Mouse (Mus musculus): ENCODE data around the gene Foxi3. TPM values are rescaled to one million over a fixed set of nuclear protein-coding genes. Genes with fewer than 3 reads are reported as not detected.

Gene Foxi3
- polyA plus RNA-seq (2017; shearing (Covaris generic)), result not detected

DNA sequence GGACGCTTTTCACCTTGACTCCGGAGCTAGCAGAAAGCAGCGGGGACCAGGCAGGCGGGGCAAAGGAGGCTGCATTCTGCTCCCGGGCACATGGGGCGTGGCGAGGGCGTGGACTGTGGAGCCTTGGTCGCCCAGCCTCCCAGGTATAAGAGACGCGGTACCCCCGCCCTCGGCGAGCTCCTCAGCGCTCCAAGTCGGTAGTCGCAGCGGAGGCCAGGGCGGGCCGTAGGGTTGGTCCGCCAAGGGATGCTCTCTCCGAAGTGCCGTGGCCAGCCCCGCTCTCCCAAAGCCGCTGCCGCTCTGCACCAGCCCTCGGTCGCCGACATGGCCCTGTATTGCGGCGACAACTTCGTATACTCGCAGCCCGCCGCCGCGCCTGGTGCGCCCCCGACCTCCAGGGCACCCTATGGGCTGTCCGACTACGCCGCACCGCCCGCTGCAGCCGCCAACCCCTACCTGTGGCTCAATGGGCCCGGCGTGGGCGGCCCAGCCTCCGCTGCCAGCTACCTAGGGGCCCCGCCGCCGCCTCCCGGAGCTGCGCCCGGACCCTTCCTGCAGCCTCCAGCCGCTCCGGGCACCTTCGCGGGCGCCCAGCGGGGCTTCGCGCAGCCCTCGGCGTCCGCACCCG is at the start of gene Foxi3:
Gene Foxi3, plus strand, starts transcription at position 247 of the 628 bp plus-strand sequence.
- no peak for ATAC-seq

DNA sequence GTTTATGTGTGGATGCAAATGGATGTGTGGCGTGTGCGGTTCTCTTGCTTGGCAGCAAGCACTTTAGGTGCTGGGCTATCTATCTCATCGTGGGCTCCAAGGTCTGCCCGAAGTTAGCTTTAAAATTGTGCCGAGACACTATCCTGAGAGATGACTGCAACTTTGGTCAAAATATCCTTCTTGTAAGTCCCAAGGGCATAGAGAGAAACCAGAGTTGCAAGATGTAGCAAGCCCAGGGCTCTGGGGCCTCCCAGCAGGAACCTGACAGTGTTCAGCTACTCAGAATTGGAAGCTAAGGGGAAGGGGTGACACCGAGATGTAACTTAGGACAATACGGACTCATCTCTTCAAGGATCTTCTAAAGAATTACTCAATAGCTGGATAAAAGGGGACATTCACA is 46.8 kb upstream of the Foxi3 start:
- ATAC-seq, result no peak

DNA sequence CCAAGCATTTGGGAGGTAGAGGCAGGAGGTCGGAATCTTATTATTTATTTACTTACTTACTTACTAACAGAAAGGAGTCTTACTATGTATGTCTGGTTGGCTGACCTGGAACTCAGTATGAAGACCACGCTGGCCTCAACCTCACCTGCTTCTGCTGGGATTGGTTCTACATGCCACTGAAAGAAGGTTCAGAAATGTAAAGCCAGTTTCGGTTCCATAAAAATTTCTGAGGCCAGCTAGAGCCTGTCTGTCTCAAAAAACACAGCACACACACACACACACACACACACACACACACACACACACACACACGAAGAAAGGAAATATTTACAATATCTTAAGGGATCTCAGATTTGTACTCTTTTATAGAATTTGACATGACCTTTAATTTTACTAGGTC is 46.0 kb upstream of the Foxi3 start:
- no peak for ATAC-seq

DNA sequence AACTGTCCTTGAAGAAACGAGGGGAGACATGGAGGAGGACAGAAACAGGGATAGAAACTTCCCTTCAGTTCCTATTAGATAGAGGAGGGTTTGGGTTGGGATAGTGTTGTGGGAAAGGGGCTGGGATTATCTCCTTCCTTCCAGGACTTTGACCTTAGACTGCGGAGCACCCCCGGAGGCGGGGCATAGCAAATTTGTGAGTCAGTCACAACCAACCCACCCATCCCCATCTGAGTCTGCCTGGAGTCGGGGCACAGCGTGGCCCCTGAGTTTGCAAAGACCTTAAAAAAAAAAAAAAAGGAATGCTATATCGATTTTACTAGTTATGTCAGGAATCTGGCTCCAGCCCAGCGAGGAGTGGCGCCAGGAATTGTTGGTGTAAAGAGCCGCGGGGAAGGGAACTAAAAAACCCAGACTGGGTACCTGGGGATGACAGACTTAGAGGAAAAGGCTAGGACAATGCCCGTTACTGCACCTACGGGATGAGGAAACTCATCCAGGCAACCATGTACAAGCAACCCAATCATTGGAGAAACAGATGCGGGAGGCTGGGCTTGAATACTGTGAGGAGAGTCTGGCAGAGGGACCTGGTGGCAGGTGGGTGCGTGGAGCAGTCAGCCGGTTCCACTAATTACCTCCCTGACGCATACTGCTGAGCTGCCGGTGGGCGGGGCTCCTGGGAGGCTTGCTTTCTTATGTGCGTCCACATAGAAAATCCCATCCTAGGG is 44.5 kb upstream of the Foxi3 start:
- ATAC-seq, result no peak

DNA sequence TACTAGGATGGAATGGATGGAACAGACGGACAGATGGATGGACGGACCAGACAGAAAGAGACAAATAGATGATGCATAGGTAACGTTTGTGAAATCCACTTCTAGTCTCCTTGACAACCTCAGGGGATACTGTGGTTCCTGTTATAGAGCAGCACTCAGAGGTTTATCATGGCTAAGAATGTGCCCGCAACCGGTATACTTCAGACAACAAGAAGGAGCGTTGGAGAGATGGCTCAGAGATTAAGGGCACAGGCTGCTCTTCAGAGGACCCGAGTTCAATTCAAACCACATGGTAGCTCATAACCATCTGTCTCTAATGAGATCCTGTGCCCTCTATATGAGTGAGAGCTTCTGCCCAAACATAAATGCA is 44.0 kb upstream of the Foxi3 start:
- ATAC-seq, result no peak

DNA sequence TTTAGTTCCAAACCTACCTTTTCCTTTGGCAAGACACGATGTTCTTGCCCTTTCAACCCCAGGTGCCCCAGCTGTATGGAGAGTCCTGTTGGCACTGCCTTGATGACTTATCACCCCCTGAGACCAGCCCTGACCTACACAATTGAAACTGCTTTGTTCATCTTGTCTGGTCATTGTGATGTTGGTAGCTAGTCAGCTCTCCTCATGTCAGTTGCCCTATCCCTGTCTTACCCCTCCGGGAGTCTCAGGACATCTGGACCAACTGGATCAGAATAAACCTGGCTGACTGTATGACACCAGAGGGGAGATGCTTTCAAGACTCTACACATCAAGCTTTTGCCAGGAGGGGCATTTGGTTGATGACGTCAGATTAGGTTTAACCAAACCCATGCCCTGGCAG is 37.5 kb upstream of the Foxi3 start, which contains the start of gene Tex37:
Gene Tex37, minus strand, starts transcription at position 101 of the 400 bp plus-strand sequence.
- ATAC-seq, result no peak

DNA sequence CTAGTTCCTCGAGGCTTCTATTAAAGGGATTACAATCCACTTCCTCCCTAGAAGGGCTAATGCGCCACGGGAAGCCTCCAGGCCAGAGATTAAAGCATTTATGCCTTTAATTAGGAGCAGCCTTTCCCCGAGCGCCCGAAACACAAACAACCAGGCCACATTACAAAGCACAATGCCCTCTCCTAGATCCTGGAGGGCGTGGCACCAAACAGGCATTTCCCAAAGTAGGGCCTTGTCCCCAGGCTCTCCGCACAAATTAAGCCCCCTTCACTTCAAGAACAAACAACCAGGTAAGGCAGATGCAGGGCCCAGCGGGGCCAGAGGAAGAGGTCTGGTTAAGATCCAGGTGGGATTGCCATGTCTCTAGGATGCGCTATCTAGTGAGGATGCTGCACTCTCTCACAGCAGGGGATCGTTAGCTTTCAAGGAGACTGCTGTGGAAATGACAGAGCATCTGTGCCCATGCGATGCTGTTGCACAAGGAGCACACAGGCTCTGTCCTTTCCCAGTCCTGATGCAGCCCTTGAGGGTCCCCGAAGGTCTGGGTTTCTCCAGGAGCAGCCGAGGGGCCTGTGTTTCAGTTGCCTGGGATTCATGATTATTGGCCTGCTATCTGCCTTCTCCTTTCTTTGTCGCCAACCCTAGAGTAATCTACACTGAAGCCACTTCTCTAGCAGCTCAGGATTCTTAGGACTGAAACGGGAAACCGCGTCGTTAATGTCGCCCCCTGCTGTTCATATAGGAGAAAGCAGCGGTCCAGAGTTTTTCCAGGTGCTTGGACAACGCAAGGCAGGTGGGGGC is 34.9 kb upstream of the Foxi3 start:
- ATAC-seq, result no peak

DNA sequence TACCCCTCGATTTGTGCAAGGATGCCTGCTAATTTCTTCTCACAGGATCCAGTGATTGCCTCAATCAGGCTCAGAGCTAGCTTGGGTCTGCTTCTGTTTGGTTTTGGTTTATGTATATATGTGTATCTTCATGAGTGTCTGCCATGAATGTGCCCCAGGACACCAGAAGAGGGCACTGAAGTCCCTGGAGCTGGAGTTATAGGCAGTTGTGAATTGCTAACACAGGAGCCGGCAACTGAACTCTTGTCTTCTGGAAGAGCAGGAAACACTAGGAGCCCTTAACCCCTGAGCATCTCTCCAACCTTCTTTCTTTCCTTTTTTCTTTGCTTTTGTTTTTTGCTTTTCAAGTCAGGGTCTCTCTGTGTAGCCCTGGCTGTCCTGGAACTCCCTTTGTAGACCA is 24.5 kb upstream of the Foxi3 start:
- no peak for ATAC-seq

DNA sequence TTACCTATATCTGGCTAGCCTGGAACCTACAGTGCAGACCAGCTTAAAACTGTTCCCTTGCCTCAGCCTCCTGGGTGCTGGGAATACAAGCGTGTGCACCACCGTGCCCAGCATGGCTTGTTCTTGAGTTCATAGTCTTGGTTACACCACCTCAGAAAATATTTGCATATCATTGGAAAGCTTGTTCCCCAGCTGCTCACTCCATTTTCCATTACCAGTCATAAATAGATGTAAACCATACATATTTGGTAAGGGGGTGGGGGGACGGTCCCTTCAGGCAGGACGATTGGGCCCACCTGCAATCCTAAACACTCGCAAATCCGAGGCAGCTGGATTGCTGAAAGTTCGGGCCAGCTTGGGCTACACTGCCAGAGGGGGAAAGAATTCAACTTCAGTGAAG is 3.1 kb upstream of the Foxi3 start:
- no peak for ATAC-seq

DNA sequence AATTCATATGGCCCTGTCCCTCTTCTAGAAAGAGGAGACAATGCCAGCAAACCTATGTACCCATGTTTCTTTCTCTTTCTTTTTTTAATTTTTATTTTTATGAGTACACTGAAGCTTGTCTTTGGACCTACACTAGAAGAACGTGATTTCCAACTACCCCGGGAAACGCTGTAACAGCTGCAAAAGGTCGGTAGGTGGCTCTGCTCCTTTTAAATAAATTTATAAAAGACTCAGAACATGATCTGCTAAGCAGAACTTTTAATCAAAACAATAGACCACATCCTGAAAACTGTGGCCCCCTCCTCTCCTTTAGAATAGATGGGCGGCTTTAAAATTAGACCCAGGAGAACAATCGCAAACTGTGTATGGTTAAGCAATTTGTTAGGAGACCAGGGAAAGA is 2.3 kb upstream of the Foxi3 start:
- ATAC-seq, result no peak

DNA sequence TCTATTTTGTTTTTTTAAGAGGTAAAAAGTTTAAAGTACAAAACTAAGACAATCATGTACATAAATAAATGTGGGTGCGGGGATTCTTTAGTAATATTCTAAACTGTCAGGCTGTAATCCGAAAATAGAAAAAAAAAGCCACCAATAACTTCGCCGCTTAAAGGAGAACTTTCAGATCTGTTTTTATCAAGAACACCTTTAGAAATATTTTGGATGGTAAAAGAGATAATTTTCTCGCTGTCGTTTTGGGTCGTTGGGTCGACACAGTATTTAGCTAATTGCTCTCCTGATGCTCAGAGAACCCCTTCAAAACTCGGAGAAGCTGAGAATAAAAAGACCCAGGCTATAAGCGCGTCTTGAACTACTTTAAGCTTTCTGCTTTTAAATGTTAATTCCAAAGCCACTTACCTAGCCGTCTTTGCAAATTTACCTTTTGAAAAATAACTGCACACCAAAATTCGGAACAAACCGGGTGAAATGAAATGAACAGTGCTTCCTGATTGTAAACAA is 985 bp upstream of the Foxi3 start:
- no peak for ATAC-seq

DNA sequence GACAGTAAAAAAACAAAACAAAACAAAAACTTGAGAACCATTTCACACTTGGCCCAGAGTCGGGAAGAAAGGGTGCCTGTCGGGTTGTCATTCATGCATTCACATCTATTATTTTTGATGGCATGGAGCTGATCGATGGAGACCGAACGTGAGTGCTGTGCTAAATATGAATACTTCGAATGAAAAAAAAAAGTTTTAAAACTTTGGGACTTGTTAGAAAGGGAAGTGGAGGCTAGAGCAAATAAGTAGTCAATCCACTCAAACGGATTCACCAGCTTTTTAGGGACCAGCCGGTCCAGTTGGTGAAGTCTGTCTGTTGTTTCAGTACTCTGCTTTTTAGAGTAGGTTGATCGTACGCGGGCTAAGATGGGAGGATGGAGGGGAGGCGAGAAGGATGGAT is 490 bp upstream of the Foxi3 start:
- ATAC-seq, result no peak

DNA sequence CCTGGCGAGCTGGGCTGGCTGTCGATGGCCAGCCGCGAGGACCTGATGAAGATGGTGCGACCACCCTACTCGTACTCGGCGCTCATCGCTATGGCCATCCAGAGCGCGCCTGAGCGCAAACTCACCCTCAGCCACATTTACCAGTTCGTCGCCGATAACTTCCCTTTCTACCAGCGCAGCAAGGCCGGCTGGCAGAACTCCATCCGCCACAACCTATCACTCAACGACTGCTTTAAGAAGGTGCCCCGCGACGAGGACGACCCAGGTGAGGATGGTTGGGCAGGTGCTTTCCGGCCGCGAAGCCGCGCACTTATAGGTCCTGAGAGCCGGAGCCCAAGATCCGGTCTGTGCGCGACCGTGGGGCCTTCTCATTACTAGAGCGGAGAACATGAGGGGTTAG is 605 bp downstream of the Foxi3 start:
- no peak for ATAC-seq

DNA sequence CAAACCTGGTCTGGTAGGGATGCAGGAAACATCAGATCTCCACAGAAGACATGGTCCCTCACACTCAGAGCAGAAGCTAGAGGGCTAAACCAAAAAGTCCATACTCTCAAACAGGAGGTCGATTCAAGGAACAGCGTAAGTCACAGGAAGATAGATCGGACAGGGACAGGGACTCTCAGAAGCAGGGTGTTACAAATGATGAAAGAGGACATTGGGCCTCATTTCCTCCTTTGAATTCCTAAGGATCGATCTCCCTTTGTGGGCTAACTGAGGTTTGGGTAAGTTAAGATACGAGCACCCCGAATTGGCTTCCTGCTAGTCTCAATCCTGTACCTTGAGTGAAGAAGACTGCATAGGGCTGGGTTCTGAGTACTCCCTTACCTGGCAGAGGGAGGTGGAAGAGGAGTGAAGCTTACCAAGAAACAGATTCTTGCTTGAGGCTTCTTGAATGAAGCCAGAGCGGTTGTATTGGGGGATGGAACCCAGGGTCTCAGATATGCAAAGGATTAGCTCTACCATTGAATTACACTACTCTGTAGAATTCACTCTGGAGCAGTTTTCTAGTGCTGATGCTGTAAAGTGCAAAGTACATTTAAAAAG is 1.1 kb downstream of the Foxi3 start:
- no peak for ATAC-seq

DNA sequence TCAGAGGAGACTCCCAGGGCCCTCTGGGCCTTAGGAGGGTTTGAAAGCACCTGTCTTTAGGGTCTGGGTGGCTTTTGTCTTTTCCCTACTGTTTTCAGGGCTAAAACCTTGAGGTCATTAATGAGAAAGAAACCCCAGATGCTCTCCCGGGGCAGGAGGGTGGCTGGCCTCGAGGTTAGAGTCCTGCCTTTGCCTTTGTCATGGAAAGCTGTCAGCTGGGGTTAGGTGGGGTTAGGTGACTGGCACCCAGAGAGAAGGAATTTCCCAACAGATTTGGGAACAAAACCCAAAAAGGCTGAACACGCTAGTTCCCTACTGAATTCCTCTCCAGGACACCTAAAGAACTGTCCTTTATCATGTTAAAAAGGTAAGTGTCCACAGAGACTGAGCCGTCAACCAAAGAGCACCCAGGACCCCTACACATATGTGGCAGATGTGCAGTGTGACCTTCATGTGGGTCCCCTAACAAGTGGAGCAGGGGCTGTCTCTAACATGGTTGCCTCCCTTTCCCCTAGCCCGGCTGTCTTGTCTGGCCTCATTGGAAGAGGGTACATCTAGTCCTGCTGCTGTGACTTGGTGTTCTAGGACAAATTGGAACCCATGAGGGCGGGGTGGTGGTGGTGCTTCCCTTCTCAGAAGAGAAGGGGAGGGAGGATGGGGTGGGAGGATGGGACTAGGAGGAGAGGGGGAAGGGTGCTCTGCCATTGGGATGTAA is 7.9 kb downstream of the Foxi3 start:
- ATAC-seq, result no peak

DNA sequence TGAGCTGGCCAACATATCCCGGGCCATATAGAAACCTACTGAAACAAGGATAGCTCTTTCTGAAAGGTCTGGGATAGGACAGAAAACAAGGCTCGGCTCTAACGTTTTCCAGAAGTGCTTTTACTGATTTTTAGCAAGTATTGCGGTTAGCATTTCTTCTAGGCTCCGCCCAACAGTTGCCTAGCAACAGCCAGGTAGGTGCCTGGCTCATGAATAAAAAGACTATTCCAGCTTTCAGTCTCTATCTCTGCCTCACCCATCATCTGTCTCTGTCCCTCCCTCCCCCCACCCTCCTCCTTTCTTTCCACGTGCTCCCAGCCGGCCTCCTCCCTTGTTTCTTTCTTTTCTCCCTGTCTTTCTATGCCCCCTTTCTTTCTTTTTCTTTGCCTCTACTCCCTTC is 9.4 kb downstream of the Foxi3 start:
- ATAC-seq, result no peak

DNA sequence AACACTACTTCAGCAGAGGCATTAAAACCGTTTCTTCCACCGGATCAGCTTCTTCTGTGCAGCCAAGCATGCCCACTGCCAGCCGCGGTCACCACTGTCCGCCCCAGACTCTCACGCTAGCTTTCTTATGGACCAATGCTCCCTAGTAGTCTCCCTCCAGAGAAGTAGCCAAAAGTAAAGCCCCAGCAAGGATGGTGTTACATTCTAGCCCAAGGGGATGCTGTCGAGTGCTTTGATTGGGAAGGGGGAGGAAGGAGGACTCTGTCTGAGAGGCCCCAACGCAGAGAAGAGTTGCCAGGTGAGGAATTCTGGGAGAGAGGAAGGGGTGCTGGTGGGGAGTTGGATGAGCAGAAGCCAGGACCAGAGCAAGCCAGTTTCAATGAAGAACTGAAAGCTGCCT is 11.1 kb downstream of the Foxi3 start:
- no peak for ATAC-seq

DNA sequence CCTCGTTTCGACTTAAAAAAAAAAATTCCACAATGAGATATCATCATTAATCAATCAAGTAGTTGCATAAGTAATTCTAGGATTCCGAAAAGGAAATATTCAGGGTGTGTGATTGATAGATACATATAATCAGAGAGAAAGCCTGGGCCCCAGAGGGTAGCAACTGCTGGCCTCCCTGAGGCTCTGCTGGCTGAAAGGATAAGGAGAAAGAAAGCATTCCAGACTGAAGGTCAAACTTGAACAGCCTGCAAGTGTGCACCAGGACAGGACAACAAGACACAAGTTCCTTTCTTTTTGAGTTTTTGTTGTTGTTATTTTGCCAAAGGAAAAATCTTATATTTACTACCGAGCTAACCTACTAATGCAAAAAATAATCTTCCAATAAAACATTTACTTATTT is 12.0 kb downstream of the Foxi3 start:
- no peak for ATAC-seq

DNA sequence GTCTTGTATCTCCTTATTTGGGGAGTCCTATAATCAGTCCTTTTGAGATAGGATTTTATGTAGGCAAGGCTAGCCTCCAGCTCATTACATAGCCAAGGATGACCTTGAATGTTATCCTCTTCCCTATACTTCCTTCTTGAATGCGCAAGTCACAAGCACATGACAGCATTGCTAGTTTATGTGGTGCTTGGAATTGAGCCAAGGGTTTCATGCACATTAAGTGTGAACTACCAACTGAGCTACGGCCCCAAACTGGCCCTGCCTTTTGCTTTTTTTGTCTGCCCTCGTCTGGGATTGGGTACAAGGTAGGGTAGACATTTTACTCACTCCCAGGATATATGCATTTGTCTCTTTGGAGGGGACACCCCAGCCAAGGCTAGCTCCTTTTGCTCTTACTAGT is 16.7 kb downstream of the Foxi3 start:
- ATAC-seq, result no peak

DNA sequence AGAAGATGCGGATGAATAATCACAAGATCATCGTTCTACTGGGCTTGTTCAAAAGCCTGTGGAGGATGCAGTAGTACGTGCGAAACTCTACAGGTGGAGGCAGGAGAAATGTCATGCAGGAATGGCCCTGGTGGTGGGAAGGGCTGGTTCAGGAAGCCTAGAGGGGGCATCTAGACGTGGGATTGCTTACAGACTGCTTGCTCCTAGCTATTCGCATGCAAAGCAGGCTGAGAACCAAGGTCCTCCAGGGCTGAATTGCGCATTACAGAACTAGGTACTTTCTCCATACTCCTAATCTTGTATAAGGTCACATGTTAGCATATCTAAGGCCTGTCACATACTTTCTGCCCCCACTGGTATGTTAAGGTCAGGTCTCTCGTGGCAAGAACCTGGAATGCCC is 24.7 kb downstream of the Foxi3 start:
- no peak for ATAC-seq

DNA sequence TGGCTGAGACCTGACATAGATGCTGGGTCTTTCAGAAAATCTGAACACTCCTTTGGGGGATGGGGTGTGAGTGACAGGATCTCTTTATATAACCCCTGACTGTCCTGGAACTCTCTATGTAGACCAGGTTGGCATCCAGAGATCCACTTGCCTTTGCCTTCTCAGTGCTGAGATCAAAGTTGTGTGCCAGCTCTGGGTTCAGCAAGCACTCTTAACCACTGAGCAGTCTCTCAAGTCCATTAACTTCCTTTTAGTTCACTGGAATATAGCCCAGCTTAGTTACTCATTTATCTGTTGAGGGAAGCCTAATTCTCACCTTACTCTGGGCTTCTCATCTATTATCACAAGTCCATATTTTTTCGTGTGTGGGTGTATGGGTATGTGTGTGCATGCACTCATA is 26.1 kb downstream of the Foxi3 start:
- ATAC-seq, result no peak

DNA sequence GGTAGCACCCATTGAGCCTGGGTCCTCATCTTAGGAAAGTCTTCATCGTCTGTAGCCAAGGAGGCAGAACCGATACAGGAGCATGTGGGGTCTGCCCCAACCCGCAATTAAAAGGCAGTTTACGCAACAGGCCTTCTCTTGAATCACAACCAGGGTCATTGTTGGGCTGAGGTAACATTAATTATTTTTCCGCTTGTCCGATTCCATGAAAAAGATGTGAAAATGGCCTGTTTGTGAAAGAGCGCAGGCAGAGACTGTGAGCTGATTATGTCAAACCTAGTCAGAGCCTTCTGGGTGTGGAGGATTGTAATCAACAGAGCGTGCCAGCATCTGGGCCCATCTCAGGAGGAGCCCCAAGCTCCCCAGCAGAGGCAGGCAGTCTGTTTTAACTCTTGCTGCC is 30.4 kb downstream of the Foxi3 start:
- no peak for ATAC-seq

Data from activated CD4-positive, CD25-positive, alpha-beta regulatory T cell, adult 4 months (primary cell).